Mouse (Mus musculus): ENCODE measurements around the gene Snrnp25. TPM values are rescaled to one million over a fixed set of nuclear protein-coding genes. Genes with fewer than 3 reads are reported as not detected.

Snrnp25 gene
- polyA plus RNA-seq, 1 experiment from 2014 or later: 49.5 TPM

DNA sequence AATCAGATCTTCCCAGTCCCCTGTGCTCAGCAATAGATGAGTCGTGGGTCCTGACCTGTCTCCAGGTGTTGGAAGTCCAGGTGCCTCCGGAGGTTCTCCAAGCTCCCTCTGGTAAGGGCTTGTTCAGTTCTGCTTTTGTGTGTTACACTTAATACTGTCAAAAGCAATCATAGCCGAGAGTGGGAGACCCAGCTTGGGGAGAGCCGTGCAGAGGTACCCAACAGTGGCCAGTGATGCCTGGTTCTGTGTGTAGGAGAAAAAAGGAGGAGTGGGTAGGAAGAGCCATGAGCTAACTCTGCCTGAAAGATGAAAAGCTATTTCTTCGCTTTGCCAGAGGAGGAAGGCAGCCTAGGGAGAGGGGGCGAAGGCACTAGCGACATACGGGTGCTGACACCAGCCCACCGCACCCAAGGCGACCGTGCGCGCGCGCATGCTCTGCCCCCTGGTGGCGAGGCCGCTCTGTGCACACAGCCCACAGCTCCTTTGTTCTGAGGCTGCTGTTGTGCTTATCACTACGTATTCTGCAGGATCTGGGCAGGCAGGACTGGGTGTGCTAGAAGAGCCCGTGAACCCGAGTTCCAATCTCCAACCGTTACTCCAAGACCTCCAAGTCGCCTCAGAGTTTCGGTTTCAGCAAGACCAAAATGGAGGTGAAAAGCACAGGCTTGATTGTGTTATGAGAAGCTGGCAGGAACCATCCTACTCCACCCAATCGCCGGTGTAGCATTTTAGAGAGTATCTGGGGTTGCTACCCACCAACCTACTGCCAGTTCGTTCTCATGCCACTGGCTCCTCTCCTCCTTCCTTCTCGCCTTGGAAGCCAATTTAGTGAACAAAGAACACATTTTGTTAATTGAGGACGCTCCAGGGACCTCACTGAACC, 43.1 kb upstream of the Snrnp25 start:
- no peak overlapping the region for H3K27ac ChIP-seq (replicated peaks in 1 of 2; ENCODE audit: control insufficient read depth in 1 of 2, insufficient read depth in 1 of 2, low read depth in 2 of 2, low read length in 2 of 2)
- no peaks in the 10 kb centered on the region for H3K9me3 ChIP-seq (ENCODE audit: control insufficient read depth, low read length)
- H3K36me3 ChIP-seq (ENCODE audit: control insufficient read depth, insufficient read depth, low read length): no peaks in the 10 kb centered on the region
- H3K4me2 ChIP-seq (ENCODE audit: low read length): peak overlapping the region; percentile 62
- peaks cover 26% of the 10 kb centered on the region for H3K27me3 ChIP-seq (ENCODE audit: control insufficient read depth, insufficient read depth, low read length)
- WGBS: 13% methylated on average over 28 of the region's 28 CpGs
- H3K4me1 ChIP-seq (ENCODE audit: control insufficient read depth in 2 of 2, insufficient read depth in 2 of 2, low read length in 2 of 2): 0 out of 4 replicates have a peak, but pooled peaks cover 0 to 3% of the 10 kb centered on the region in 2 experiments
- peak overlapping the region; percentile 65 for H3K9ac ChIP-seq (ENCODE audit: low read length)
- 0 out of 2 replicates have a peak, but pooled peaks have one; percentile 64 for ATAC-seq (ENCODE audit: insufficient number of reproducible peaks, insufficient read depth, low FRiP score, low read depth)
- H3K4me3 ChIP-seq (ENCODE audit: control insufficient read depth in 1 of 2, insufficient read depth in 1 of 2, low read depth in 1 of 2, low read length in 2 of 2): peak overlapping the region; percentile 26 to 29

DNA sequence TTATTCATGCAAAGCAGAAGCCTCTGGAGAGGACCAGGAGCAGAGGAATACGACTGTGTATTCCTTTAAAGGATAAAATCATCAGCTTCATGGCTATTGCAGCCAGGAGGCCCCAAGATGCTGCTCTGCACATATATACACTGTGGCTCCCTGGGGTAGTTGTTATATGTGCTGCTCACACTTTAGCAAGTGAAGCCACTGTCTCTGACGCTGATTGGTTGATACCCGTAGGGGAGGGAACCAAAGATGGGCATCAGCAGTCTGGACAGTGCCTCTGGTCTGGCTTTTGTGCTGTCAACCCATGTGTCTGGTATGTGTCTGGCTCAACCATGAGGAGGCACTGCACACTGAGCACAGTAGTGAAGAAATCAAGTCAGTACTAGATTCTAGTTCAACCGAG, 38.5 kb upstream of the Snrnp25 start:
- H3K4me2 ChIP-seq (ENCODE audit: low read length): no peak overlapping the region
- peaks cover 4% of the 10 kb centered on the region for H3K27me3 ChIP-seq (ENCODE audit: control insufficient read depth, insufficient read depth, low read length)
- no peaks in the 10 kb centered on the region for H3K9me3 ChIP-seq (ENCODE audit: control insufficient read depth, low read length)
- no peak for ATAC-seq (ENCODE audit: insufficient number of reproducible peaks, insufficient read depth, low FRiP score, low read depth)
- WGBS: 37% methylated on average over 4 of the region's 4 CpGs
- no peak overlapping the region for H3K27ac ChIP-seq (replicated peaks in 1 of 2; ENCODE audit: control insufficient read depth in 1 of 2, insufficient read depth in 1 of 2, low read depth in 2 of 2, low read length in 2 of 2)
- 0 out of 4 replicates have a peak, but pooled peaks cover 0 to 3% of the 10 kb centered on the region in 2 experiments for H3K4me1 ChIP-seq (ENCODE audit: control insufficient read depth in 2 of 2, insufficient read depth in 2 of 2, low read length in 2 of 2)
- H3K9ac ChIP-seq (ENCODE audit: low read length): no peak overlapping the region
- no peak overlapping the region for H3K4me3 ChIP-seq (ENCODE audit: control insufficient read depth in 1 of 2, insufficient read depth in 1 of 2, low read depth in 1 of 2, low read length in 2 of 2)
- H3K36me3 ChIP-seq (ENCODE audit: control insufficient read depth, insufficient read depth, low read length): no peaks in the 10 kb centered on the region

DNA sequence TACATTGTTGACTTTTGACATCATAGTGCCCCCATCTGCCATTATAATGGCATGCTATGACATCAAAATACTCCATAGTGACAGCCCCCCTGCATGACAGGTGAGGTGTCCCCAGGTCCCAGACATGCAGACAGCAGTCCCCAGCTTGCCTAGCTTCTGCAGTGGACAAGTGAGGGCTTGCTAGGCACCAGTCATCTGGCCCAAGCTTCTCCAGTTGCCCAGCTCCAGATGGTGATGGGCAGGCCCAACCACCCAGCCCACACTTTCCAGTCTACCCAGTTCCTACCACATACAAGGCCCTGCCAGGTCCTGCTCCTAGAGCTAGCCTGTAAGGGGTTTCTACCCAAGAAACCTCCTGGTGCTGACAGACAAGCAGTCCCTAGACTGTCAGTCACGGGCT, 26.7 kb upstream of the Snrnp25 start:
- Histone ChIP-seq H3K4me3 (ENCODE audit: control insufficient read depth in 1 of 2, insufficient read depth in 1 of 2, low read depth in 1 of 2, low read length in 2 of 2) (no peak overlapping the region), H3K27ac (replicated peaks in 1 of 2; ENCODE audit: control insufficient read depth in 1 of 2, insufficient read depth in 1 of 2, low read depth in 2 of 2, low read length in 2 of 2) (no peak overlapping the region), H3K27me3 (ENCODE audit: control insufficient read depth, insufficient read depth, low read length) (no peaks in the 10 kb centered on the region), H3K36me3 (ENCODE audit: control insufficient read depth, insufficient read depth, low read length) (no peaks in the 10 kb centered on the region), H3K4me2 (ENCODE audit: low read length) (no peak overlapping the region), H3K9ac (ENCODE audit: low read length) (no peak overlapping the region), H3K9me3 (ENCODE audit: control insufficient read depth, low read length) (no peaks in the 10 kb centered on the region), H3K4me1 (ENCODE audit: control insufficient read depth in 2 of 2, insufficient read depth in 2 of 2, low read length in 2 of 2) (no peaks in the 10 kb centered on the region)
- WGBS: 83% methylated on average over 1 of the region's 1 CpGs
- no peak for ATAC-seq (ENCODE audit: insufficient number of reproducible peaks, insufficient read depth, low FRiP score, low read depth)

DNA sequence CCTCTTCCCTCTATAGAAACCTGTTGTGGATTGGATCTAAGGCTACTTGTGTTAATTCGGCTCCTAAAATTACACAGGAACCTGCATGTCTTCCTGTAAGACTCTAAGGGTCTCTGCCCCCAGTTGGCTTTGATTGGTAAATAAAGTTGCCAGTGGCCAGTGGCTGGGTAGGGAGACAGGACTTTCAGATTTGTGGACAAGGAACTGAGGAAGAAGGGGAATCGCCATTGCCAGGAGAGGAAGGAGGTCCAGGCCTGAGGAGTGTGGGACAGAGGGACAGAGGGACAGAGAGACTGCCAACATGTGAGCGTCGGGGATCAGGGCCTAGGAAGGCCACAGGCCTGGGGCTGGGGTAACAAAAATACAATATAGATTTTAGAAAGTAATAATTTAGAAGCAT, 24.0 kb upstream of the Snrnp25 start:
- Histone ChIP-seq H3K27ac (replicated peaks in 1 of 2; ENCODE audit: control insufficient read depth in 1 of 2, insufficient read depth in 1 of 2, low read depth in 2 of 2, low read length in 2 of 2) (no peak overlapping the region), H3K9ac (ENCODE audit: low read length) (no peak overlapping the region), H3K36me3 (ENCODE audit: control insufficient read depth, insufficient read depth, low read length) (no peaks in the 10 kb centered on the region), H3K4me3 (ENCODE audit: control insufficient read depth in 1 of 2, insufficient read depth in 1 of 2, low read depth in 1 of 2, low read length in 2 of 2) (no peak overlapping the region), H3K9me3 (ENCODE audit: control insufficient read depth, low read length) (no peaks in the 10 kb centered on the region), H3K4me2 (ENCODE audit: low read length) (no peak overlapping the region), H3K4me1 (ENCODE audit: control insufficient read depth in 2 of 2, insufficient read depth in 2 of 2, low read length in 2 of 2) (no peaks in the 10 kb centered on the region), H3K27me3 (ENCODE audit: control insufficient read depth, insufficient read depth, low read length) (no peaks in the 10 kb centered on the region)
- 66% methylated on average over 4 of the region's 4 CpGs for WGBS
- ATAC-seq (ENCODE audit: insufficient number of reproducible peaks, insufficient read depth, low FRiP score, low read depth): no peak

DNA sequence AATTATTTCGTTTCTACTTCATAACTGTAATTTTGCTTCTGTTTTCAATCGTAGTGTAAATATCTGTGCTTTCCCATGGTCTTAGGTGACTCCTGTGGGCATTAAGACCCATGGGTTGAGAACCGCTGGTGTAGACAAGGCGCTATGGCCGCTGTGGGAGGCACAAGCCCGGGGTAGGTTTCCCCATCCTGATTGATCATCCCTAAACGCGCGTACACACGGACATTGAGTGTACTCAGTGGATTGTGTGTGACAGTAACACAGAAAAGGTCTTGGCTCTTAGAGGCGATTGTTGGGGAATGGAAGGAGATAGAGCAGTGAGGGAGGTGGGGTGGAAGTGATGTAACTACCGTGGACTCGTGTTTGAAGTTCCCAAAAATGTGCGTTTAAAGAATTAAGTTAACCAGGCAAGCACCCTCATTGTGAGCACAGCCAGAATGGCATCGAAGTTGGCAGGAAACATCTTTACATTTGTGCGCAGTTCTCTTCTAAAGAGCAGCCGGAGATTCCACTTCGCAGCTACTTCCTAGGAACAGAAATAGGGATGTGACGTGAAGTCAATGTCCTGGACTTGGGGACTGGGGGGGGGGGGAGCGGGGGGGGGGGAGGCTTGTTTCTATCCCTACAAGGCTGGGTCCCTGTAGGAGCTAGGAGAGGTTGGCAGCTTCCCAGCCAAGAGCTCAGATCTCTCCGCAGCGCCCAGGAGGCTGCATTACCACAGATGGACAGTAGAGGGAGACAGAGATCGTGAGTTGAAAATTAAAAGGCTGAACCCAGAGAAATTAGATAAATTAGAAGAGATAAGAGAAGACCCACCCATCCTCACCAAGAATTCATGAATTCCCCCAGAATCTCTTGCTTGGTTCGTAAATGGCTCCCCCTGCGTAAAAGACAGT, 23.0 kb upstream of the Snrnp25 start:
- 45% methylated on average over 22 of the region's 25 CpGs for WGBS
- no peaks in the 10 kb centered on the region for H3K36me3 ChIP-seq (ENCODE audit: control insufficient read depth, insufficient read depth, low read length)
- ATAC-seq (ENCODE audit: insufficient number of reproducible peaks, insufficient read depth, low FRiP score, low read depth): no peak
- H3K4me1 ChIP-seq (ENCODE audit: control insufficient read depth in 2 of 2, insufficient read depth in 2 of 2, low read length in 2 of 2): no peaks in the 10 kb centered on the region
- H3K27me3 ChIP-seq (ENCODE audit: control insufficient read depth, insufficient read depth, low read length): no peaks in the 10 kb centered on the region
- H3K4me2 ChIP-seq (ENCODE audit: low read length): no peak overlapping the region
- H3K4me3 ChIP-seq (ENCODE audit: control insufficient read depth in 1 of 2, insufficient read depth in 1 of 2, low read depth in 1 of 2, low read length in 2 of 2): no peak overlapping the region
- H3K9ac ChIP-seq (ENCODE audit: low read length): no peak overlapping the region
- H3K27ac ChIP-seq (replicated peaks in 1 of 2; ENCODE audit: control insufficient read depth in 1 of 2, insufficient read depth in 1 of 2, low read depth in 2 of 2, low read length in 2 of 2): no peak overlapping the region
- no peaks in the 10 kb centered on the region for H3K9me3 ChIP-seq (ENCODE audit: control insufficient read depth, low read length)

DNA sequence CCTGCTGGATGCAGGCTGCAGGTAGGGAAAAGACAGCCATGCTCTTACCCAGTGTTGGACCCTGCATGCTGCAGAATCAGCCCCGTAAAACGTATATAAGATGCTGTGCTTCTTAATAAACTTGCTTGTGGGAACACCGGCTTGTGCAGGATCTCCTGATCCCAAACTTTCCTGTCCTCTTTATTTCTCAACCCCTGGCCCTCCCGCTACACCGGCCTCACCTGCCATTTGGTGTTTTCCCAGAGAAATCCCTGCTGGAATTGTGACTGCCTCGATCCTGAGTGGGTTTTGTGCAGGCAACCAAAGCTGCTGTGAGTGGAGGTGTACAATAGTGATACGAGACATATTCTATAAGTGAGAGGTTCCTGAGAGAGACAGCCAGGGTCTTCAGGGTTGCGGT, 20.7 kb upstream of the Snrnp25 start:
- ATAC-seq (ENCODE audit: insufficient number of reproducible peaks, insufficient read depth, low FRiP score, low read depth): no peak
- no peaks in the 10 kb centered on the region for H3K36me3 ChIP-seq (ENCODE audit: control insufficient read depth, insufficient read depth, low read length)
- no peak overlapping the region for H3K27ac ChIP-seq (replicated peaks in 1 of 2; ENCODE audit: control insufficient read depth in 1 of 2, insufficient read depth in 1 of 2, low read depth in 2 of 2, low read length in 2 of 2)
- H3K4me1 ChIP-seq (ENCODE audit: control insufficient read depth in 2 of 2, insufficient read depth in 2 of 2, low read length in 2 of 2): no peaks in the 10 kb centered on the region
- no peak overlapping the region for H3K4me2 ChIP-seq (ENCODE audit: low read length)
- WGBS: 77% methylated on average over 8 of the region's 8 CpGs
- no peak overlapping the region for H3K9ac ChIP-seq (ENCODE audit: low read length)
- H3K4me3 ChIP-seq (ENCODE audit: control insufficient read depth in 1 of 2, insufficient read depth in 1 of 2, low read depth in 1 of 2, low read length in 2 of 2): no peak overlapping the region
- H3K27me3 ChIP-seq (ENCODE audit: control insufficient read depth, insufficient read depth, low read length): no peaks in the 10 kb centered on the region
- H3K9me3 ChIP-seq (ENCODE audit: control insufficient read depth, low read length): no peaks in the 10 kb centered on the region

DNA sequence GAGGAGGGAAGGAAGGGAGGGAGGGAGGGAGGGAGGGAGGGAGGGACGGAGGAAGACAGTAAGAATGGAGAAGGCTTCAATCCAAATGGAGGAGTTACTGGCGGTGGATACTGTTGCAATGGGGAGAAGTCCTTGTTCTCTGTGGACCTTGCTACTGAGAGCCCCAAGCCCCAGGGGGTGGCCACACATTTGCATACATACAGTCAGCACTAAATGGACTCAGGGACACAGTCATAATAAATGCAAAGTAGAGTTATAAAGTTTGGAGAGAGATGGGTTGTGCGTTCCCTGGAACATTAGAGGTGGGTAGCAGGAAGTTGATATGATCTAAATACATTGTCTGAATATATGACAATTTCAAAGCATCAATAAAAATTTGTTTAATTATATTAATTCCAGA, 19.2 kb upstream of the Snrnp25 start:
- Histone ChIP-seq H3K9me3 (ENCODE audit: control insufficient read depth, low read length) (no peaks in the 10 kb centered on the region), H3K27me3 (ENCODE audit: control insufficient read depth, insufficient read depth, low read length) (no peaks in the 10 kb centered on the region), H3K4me1 (ENCODE audit: control insufficient read depth in 2 of 2, insufficient read depth in 2 of 2, low read length in 2 of 2) (peaks cover 1 to 6% of the 10 kb centered on the region in 2 experiments; a peak in 3 of 4 replicates), H3K4me2 (ENCODE audit: low read length) (no peak overlapping the region), H3K27ac (replicated peaks in 1 of 2; ENCODE audit: control insufficient read depth in 1 of 2, insufficient read depth in 1 of 2, low read depth in 2 of 2, low read length in 2 of 2) (no peak overlapping the region), H3K9ac (ENCODE audit: low read length) (no peak overlapping the region), H3K36me3 (ENCODE audit: control insufficient read depth, insufficient read depth, low read length) (no peaks in the 10 kb centered on the region), H3K4me3 (ENCODE audit: control insufficient read depth in 1 of 2, insufficient read depth in 1 of 2, low read depth in 1 of 2, low read length in 2 of 2) (no peak overlapping the region)
- 73% methylated on average over 3 of the region's 3 CpGs for WGBS
- no peak for ATAC-seq (ENCODE audit: insufficient number of reproducible peaks, insufficient read depth, low FRiP score, low read depth)

Measured in heart, embryonic 14.5 days (tissue).